Mouse (Mus musculus) CH12.LX (cell line): ENCODE results near the gene Gzmm. TPM values are rescaled to one million over a fixed set of nuclear protein-coding genes. Genes with fewer than 3 reads are reported as not detected.

Source experiments
- DNase-seq: peaks from one replicate; pipeline ENCODE4 v3.0.0-alpha.2; 2013; ENCODE audit errors: extremely low read depth
- H3K27ac ChIP-seq: 2 replicates; pipeline ENCODE4 v1.5.1; 2012; ENCODE audit warnings: low read depth, mild to moderate bottlenecking, control low read depth, moderate library complexity; ENCODE audit not compliant: insufficient read depth
- H3K27me3 ChIP-seq: replicated peaks from 2 replicates; pipeline ENCODE3; 2012; ENCODE audit warnings: inconsistent platforms
- H3K36me3 ChIP-seq, 2 experiments: replicated peaks in 1 of 2; 2 replicates each; pipeline versions ENCODE3 to v1.6.1; 2012; ENCODE audit warnings: inconsistent platforms in 1 of 2, low read length in 1 of 2, mild to moderate bottlenecking in 1 of 2, mixed read lengths in 1 of 2, moderate library complexity in 1 of 2; ENCODE audit not compliant: control insufficient read depth in 1 of 2, insufficient read depth in 1 of 2
- H3K4me1 ChIP-seq, 2 experiments: 2 replicates each; pipeline ENCODE4 v1.6.1; 2012; ENCODE audit warnings: inconsistent platforms in 1 of 2, moderate library complexity in 1 of 2; ENCODE audit not compliant: insufficient read depth in 2 of 2, control insufficient read depth in 1 of 2
- H3K4me2 ChIP-seq: 2 replicates; pipeline ENCODE4 v1.6.1; 2012; ENCODE audit warnings: low read depth, mild to moderate bottlenecking, control low read depth; ENCODE audit not compliant: poor library complexity, insufficient read depth, severe bottlenecking
- H3K4me3 ChIP-seq, 3 experiments: fragments of 150-350 bp in 1 of 3; sonication (generic) in 1 of 3; replicated peaks in 1 of 3; 2 replicates each; pipeline versions ENCODE3 to v1.5.1; 2011 to 2012; ENCODE audit warnings: low read depth in 2 of 3, low read length in 2 of 3, mild to moderate bottlenecking in 2 of 3, moderate library complexity in 2 of 3, control low read depth in 1 of 3, improper control_type of control experiment in 1 of 3, inconsistent platforms in 1 of 3, mixed read lengths in 1 of 3; ENCODE audit not compliant: poor library complexity in 1 of 3
- H3K79me2 ChIP-seq: replicated peaks from 2 replicates; pipeline ENCODE4 v1.6.1; 2012; ENCODE audit warnings: mild to moderate bottlenecking, moderate library complexity; ENCODE audit not compliant: control insufficient read depth, poor library complexity, insufficient read depth, severe bottlenecking; ENCODE audit errors: extremely low read depth
- H3K9ac ChIP-seq: 2 replicates; pipeline ENCODE4 v1.6.1; 2012; ENCODE audit warnings: low read depth, mild to moderate bottlenecking, control low read depth, moderate library complexity; ENCODE audit not compliant: insufficient read depth
- H3K9me3 ChIP-seq: replicated peaks from 2 replicates; pipeline ENCODE3; 2012; ENCODE audit warnings: low read length, inconsistent platforms, mixed read lengths
- BHLHE40 ChIP-seq: IDR thresholded peaks from 2 replicates; pipeline ENCODE4 v1.6.1; 2011; ENCODE audit warnings: mild to moderate bottlenecking, low read depth, low read length, improper control_type of control experiment
- CHD2 ChIP-seq: IDR thresholded peaks from 2 replicates; pipeline ENCODE4 v1.6.1; 2011; ENCODE audit warnings: low read length, improper control_type of control experiment
- CTCF ChIP-seq, 2 experiments: IDR thresholded peaks in 1 of 2; conservative IDR thresholded peaks in 1 of 2; 2 replicates each; pipeline ENCODE4 v1.5.1; 2011 to 2012; ENCODE audit warnings: low read depth in 2 of 2, low read length in 2 of 2, improper control_type of control experiment in 1 of 2, inconsistent platforms in 1 of 2, mild to moderate bottlenecking in 1 of 2, moderate library complexity in 1 of 2
- EP300 ChIP-seq: IDR thresholded peaks from 2 replicates; pipeline ENCODE4 v1.6.1; 2011; ENCODE audit warnings: low read length, improper control_type of control experiment
- ETS1 ChIP-seq: conservative IDR thresholded peaks from 2 replicates; pipeline ENCODE4 v1.6.1; 2012; ENCODE audit warnings: low read depth, mild to moderate bottlenecking, inconsistent platforms, low read length, improper control_type of control experiment, moderate library complexity
- HCFC1 ChIP-seq: IDR thresholded peaks from 2 replicates; pipeline ENCODE4 v1.6.1; 2012; ENCODE audit warnings: low read depth, mild to moderate bottlenecking, inconsistent platforms, low read length, improper control_type of control experiment
- JUN ChIP-seq: IDR thresholded peaks from 2 replicates; pipeline ENCODE4 v1.6.1; 2011; ENCODE audit warnings: low read depth, mild to moderate bottlenecking, low read length, improper control_type of control experiment, moderate library complexity; ENCODE audit not compliant: insufficient read depth
- JUND ChIP-seq: conservative IDR thresholded peaks from 2 replicates; pipeline ENCODE4 v1.6.1; 2011; ENCODE audit warnings: low read depth, low read length, improper control_type of control experiment
- MAFK ChIP-seq: IDR thresholded peaks from 2 replicates; pipeline ENCODE4 v1.6.1; 2011; ENCODE audit warnings: low read length, improper control_type of control experiment; ENCODE audit not compliant: insufficient replicate concordance
- MAX ChIP-seq: IDR thresholded peaks from 2 replicates; pipeline ENCODE4 v1.6.1; 2011; ENCODE audit warnings: low read length, improper control_type of control experiment
- MAZ ChIP-seq: IDR thresholded peaks from 2 replicates; pipeline ENCODE4 v1.6.1; 2012; ENCODE audit warnings: low read depth, mild to moderate bottlenecking, inconsistent platforms, low read length, improper control_type of control experiment, moderate library complexity
- MEF2A ChIP-seq: IDR thresholded peaks from 2 replicates; pipeline ENCODE4 v1.6.1; 2014; ENCODE audit warnings: low read depth, mild to moderate bottlenecking, inconsistent platforms, low read length, improper control_type of control experiment, borderline replicate concordance
- MXI1 ChIP-seq: IDR thresholded peaks from 2 replicates; pipeline ENCODE4 v1.6.1; 2011; ENCODE audit warnings: mild to moderate bottlenecking, low read depth, low read length, improper control_type of control experiment
- MYC ChIP-seq: IDR thresholded peaks from 2 replicates; pipeline ENCODE4 v1.6.1; 2011; ENCODE audit warnings: low read depth, mild to moderate bottlenecking, improper control_type of control experiment, low read length
- NELFE ChIP-seq: IDR thresholded peaks from 2 replicates; pipeline ENCODE4 v1.6.1; 2011; ENCODE audit warnings: low read depth, low read length, improper control_type of control experiment
- NRF1 ChIP-seq: IDR thresholded peaks from 2 replicates; pipeline ENCODE4 v1.6.1; 2014; ENCODE audit warnings: low read depth, mild to moderate bottlenecking, inconsistent platforms, low read length, improper control_type of control experiment, moderate library complexity
- PAX5 ChIP-seq: IDR thresholded peaks from 2 replicates; pipeline ENCODE4 v1.6.1; 2012; ENCODE audit warnings: low read length, inconsistent platforms, mixed read lengths
- POLR2A ChIP-seq: IDR thresholded peaks from 2 replicates; pipeline ENCODE4 v1.6.1; 2011; ENCODE audit warnings: low read depth, mild to moderate bottlenecking, improper control_type of control experiment, low read length
- POLR2AphosphoS2 ChIP-seq: IDR thresholded peaks from 2 replicates; pipeline ENCODE4 v1.6.1; 2011; ENCODE audit warnings: low read depth, low read length, improper control_type of control experiment
- RAD21 ChIP-seq: IDR thresholded peaks from 2 replicates; pipeline ENCODE4 v1.6.1; 2011; ENCODE audit warnings: low read depth, mild to moderate bottlenecking, low read length, improper control_type of control experiment, moderate library complexity
- SIN3A ChIP-seq: IDR thresholded peaks from 2 replicates; pipeline ENCODE4 v1.6.1; 2012; ENCODE audit warnings: low read length, improper control_type of control experiment, inconsistent platforms
- SMC3 ChIP-seq: IDR thresholded peaks from 2 replicates; pipeline ENCODE4 v1.6.1; 2011; ENCODE audit warnings: low read depth, low read length, improper control_type of control experiment
- TBP ChIP-seq: conservative IDR thresholded peaks from 2 replicates; pipeline ENCODE4 v1.6.1; 2011; ENCODE audit warnings: low read depth, low read length, improper control_type of control experiment
- UBTF ChIP-seq: IDR thresholded peaks from 2 replicates; pipeline ENCODE4 v1.6.1; 2012; ENCODE audit warnings: low read depth, mild to moderate bottlenecking, inconsistent platforms, low read length, improper control_type of control experiment, moderate library complexity
- USF1 ChIP-seq: IDR thresholded peaks from 2 replicates; pipeline ENCODE4 v1.6.1; 2014; ENCODE audit warnings: low read depth, mild to moderate bottlenecking, inconsistent platforms, low read length, improper control_type of control experiment
- ZC3H11A ChIP-seq: IDR thresholded peaks from 2 replicates; pipeline ENCODE4 v1.6.1; 2012; ENCODE audit warnings: low read depth, mild to moderate bottlenecking, inconsistent platforms, low read length, improper control_type of control experiment
- ZKSCAN1 ChIP-seq: IDR thresholded peaks from 2 replicates; pipeline ENCODE4 v1.6.1; 2012; ENCODE audit warnings: low read depth, inconsistent platforms, low read length, improper control_type of control experiment, borderline replicate concordance
- ZMIZ1 ChIP-seq: IDR thresholded peaks from 2 replicates; pipeline ENCODE4 v1.6.1; 2012; ENCODE audit warnings: low read depth, mild to moderate bottlenecking, inconsistent platforms, low read length, improper control_type of control experiment
- dilution Hi-C: fragments of 300-500 bp; cut with MboI; formaldehyde crosslinking; loops from 2 replicates; pipeline ENCODE4 v1.14.3; 2020; ENCODE audit warnings: low sequenced_read_pairs; ENCODE audit not compliant: extremely low pct_unique_long_range_greater_than_20kb, extremely low pct_ligation_motif_present
- in situ Hi-C: fragments of 300-500 bp; cut with MboI; formaldehyde crosslinking; loops from 3 replicates; pipeline ENCODE4 v1.14.3; 2019; ENCODE audit warnings: low sequenced_read_pairs, low pct_ligation_motif_present, low pct_unique_long_range_greater_than_20kb, mixed read lengths
- polyA plus RNA-seq: library from polyadenylated mRNA; unstranded; fragments of >175 nt; gene quantifications from 2 replicates; pipeline ENCODE4 v1.2.1, GENCODE M21; 2012; ENCODE audit warnings: low read depth; ENCODE audit not compliant: insufficient read length
- total RNA-seq, 2 experiments: library from RNA; depleted of rRNA; stranded (reverse); fragments of 300-350 nt in 1 of 2; fragments of >200 nt in 1 of 2; gene quantifications; 2 replicates each; pipeline ENCODE4 v1.2.3; 2012 to 2014

The Gzmm gene
- total and polyA plus RNA-seq, 3 experiments: 0.17 to 0.73 (median 0.59) TPM

- TF ChIP-seq UBTF: 0 out of 2 replicates have a peak, but pooled peaks have one; percentile 40
- TF ChIP-seq ZMIZ1: peak; percentile 81
- TF ChIP-seq MYC: no peak
Observed at GRCm38 (mm10) chr10:79681591-79682245, 7.1 kb upstream of the Gzmm start, which contains the start of gene Cdc34 (continued).

GRCm38 (mm10) chr10:79682551-79682915 lies 6.3 kb upstream of the Gzmm start:
- dilution Hi-C loops: no loop called here
- H3K9me3 ChIP-seq: peaks cover 2% of the 10 kb centered on the region
- no peaks in the 10 kb centered on the region for H3K27me3 ChIP-seq
- H3K27ac ChIP-seq: peak overlapping the region; percentile 58
- no peak for DNase-seq
- peaks cover 31% of the 10 kb centered on the region for H3K79me2 ChIP-seq
- TF ChIP-seq ZC3H11A (no peak), BHLHE40 (0 out of 2 replicates have a peak, but pooled peaks have one; percentile 42), PAX5 (no peak), MAX (peak; percentile 30; the same call in 1 of the 2 replicates), MYC (peak; percentile 47; the same call in 1 of the 2 replicates), NELFE (no peak)
- H3K9ac ChIP-seq: peak overlapping the region; percentile 97
- peak overlapping the region; percentile 92 to 98 (median 93) for H3K4me3 ChIP-seq
- H3K36me3 ChIP-seq: peaks cover 28 to 42% of the 10 kb centered on the region in 2 experiments
- in situ Hi-C loops: no loop called here
- H3K4me2 ChIP-seq: peak overlapping the region; percentile 69; the same call in 1 of the 2 replicates
- peaks cover 24 to 35% of the 10 kb centered on the region in 2 experiments for H3K4me1 ChIP-seq

- DNase-seq: peak; percentile 74
- dilution Hi-C loops: no loop called here
- Histone ChIP-seq H3K27me3 (no peaks in the 10 kb centered on the region), H3K79me2 (peaks cover 31% of the 10 kb centered on the region), H3K4me1 (peaks cover 24 to 35% of the 10 kb centered on the region in 2 experiments), H3K4me3 (peak overlapping the region; percentile 92 to 98 (median 93)), H3K9me3 (peaks cover 2% of the 10 kb centered on the region), H3K36me3 (peaks cover 34 to 47% of the 10 kb centered on the region in 2 experiments), H3K4me2 (peak overlapping the region; percentile 69), H3K27ac (no peak overlapping the region), H3K9ac (peak overlapping the region; percentile 97)
- in situ Hi-C loops: no loop called here
- TF ChIP-seq MAFK: no peak
- peak in 1 of 2 experiments; percentile 68; a peak in 2 of 4 replicates for TF ChIP-seq CTCF (conservative IDR thresholded peaks at IDR 0.05 in 1 of 2, IDR thresholded peaks at IDR 0.05 in 1 of 2; ENCODE audit: low read depth in 2 of 2, low read length in 2 of 2)
- no peak for TF ChIP-seq ETS1
- TF ChIP-seq CHD2: no peak
- no peak for TF ChIP-seq BHLHE40
- TF ChIP-seq ZKSCAN1: no peak
- no peak for TF ChIP-seq EP300
- peak; percentile 40 for TF ChIP-seq RAD21
- TF ChIP-seq TBP: no peak
- no peak for TF ChIP-seq JUN
- no peak for TF ChIP-seq NELFE
- no peak; the same call in 1 of the 2 replicates for TF ChIP-seq MXI1
- no peak; the same call in 1 of the 2 replicates for TF ChIP-seq MYC
- no peak for TF ChIP-seq USF1
- TF ChIP-seq NRF1: 0 out of 2 replicates have a peak, but pooled peaks have one; percentile 14
- TF ChIP-seq POLR2A: no peak
- TF ChIP-seq HCFC1: no peak
- TF ChIP-seq JUND: no peak
- TF ChIP-seq PAX5: no peak
- no peak for TF ChIP-seq MEF2A
- TF ChIP-seq SIN3A: peak; percentile 23; the same call in 1 of the 2 replicates
- TF ChIP-seq POLR2AphosphoS2: no peak
- TF ChIP-seq MAZ: no peak
- TF ChIP-seq SMC3: peak; percentile 46
Observed at GRCm38 (mm10) chr10:79682916-79683582, 5.8 kb upstream of the Gzmm start.
